Mouse (Mus musculus) midbrain, embryonic 16.5 days (tissue): ENCODE data around the gene Gm17428. TPM values are rescaled to one million over a fixed set of nuclear protein-coding genes. Genes with fewer than 3 reads are reported as not detected.
"Not testable (repeated sequence)": the region's sequence is repeated elsewhere in the genome, so short reads cannot be mapped to it uniquely, and the experiment has no call there.

Experiments
- ATAC-seq: fragments of 200-750 bp; cut with Nextera tagmentation; 2 replicates; pipeline ENCODE4 v1.8.0; 2017; ENCODE audit warnings: moderate TSS enrichment
- H3K27ac ChIP-seq: fragments of 300-500 bp; sonication (generic); 2 replicates; pipeline ENCODE4 v1.5.1; 2014; ENCODE audit warnings: mild to moderate bottlenecking, low read length, mixed read lengths
- H3K27me3 ChIP-seq: fragments of 300-500 bp; sonication (generic); 2 replicates; pipeline ENCODE4 v1.6.1; 2014; ENCODE audit warnings: low read depth, low read length, mixed read lengths; ENCODE audit not compliant: control insufficient read depth, insufficient read depth
- H3K36me3 ChIP-seq: fragments of 300-500 bp; sonication (generic); 2 replicates; pipeline ENCODE4 v1.6.1; 2014; ENCODE audit warnings: mild to moderate bottlenecking, low read length, moderate library complexity, mixed read lengths; ENCODE audit not compliant: control insufficient read depth, insufficient read depth
- H3K4me1 ChIP-seq: fragments of 300-500 bp; sonication (generic); 2 replicates; pipeline ENCODE4 v1.6.1; 2014; ENCODE audit warnings: mild to moderate bottlenecking, low read length, mixed read lengths; ENCODE audit not compliant: control insufficient read depth, insufficient read depth
- H3K4me2 ChIP-seq: fragments of 300-500 bp; sonication (generic); 2 replicates; pipeline ENCODE4 v1.6.1; 2014; ENCODE audit warnings: mild to moderate bottlenecking, low read length, mixed read lengths
- H3K4me3 ChIP-seq: fragments of 300-500 bp; sonication (generic); 2 replicates; pipeline ENCODE4 v1.5.1; 2014; ENCODE audit warnings: low read depth, mild to moderate bottlenecking, low read length, moderate library complexity, mixed read lengths
- H3K9ac ChIP-seq: fragments of 300-500 bp; sonication (generic); 2 replicates; pipeline ENCODE4 v1.6.1; 2014; ENCODE audit warnings: low read depth, low read length, mixed read lengths
- H3K9me3 ChIP-seq: fragments of 300-500 bp; sonication (generic); replicated peaks from 2 replicates; pipeline ENCODE4 v1.6.1; 2014; ENCODE audit warnings: mild to moderate bottlenecking, low read length, mixed read lengths; ENCODE audit not compliant: control insufficient read depth, poor library complexity, severe bottlenecking
- WGBS: fragments of 180-500 bp; shearing (Covaris S2); extraction: QIAGEN DNeasy Blood & Tissue Kit; methylation state at CpG from one replicate; pipeline ENCODE4 v1.1.7; 2014; 5-methylcytosine and 5-hydroxymethylcytosine counted together
- polyA plus RNA-seq: library from polyadenylated mRNA; unstranded; fragments of >200 nt; fragmentation: Nextera tagmentation; extraction: Ambion mirVana; gene quantifications from 2 replicates; pipeline ENCODE4 v1.2.1, GENCODE M21; 2015

Gene Gm17428
- polyA plus RNA-seq, 1 experiment from 2014 or later, result not detected

GRCm38 (mm10) chr14:54967874-54968273 lies 8.9 kb upstream of the Gm17428 start:
- H3K36me3 ChIP-seq, result no peaks in the 10 kb centered on the region
- H3K4me2 ChIP-seq, result no peak overlapping the region
- no peaks in the 10 kb centered on the region for H3K4me1 ChIP-seq
- no peak overlapping the region for H3K27ac ChIP-seq
- no peaks in the 10 kb centered on the region; the same call in 1 of the 2 replicates for H3K27me3 ChIP-seq
- H3K9me3 ChIP-seq, result no peaks in the 10 kb centered on the region
- no peak for ATAC-seq
- H3K4me3 ChIP-seq, result no peak overlapping the region
- 88% methylated on average over 3 of the region's 3 CpGs for WGBS
- no peak overlapping the region for H3K9ac ChIP-seq

GRCm38 (mm10) chr14:54968344-54968743 lies 8.4 kb upstream of the Gm17428 start:
- no peak for ATAC-seq
- H3K27me3 ChIP-seq, result no peaks in the 10 kb centered on the region; the same call in 1 of the 2 replicates
- no peaks in the 10 kb centered on the region for H3K9me3 ChIP-seq

GRCm38 (mm10) chr14:54972786-54973185 lies 3.9 kb upstream of the Gm17428 start:
- H3K4me3 ChIP-seq, ATAC-seq, H3K9ac ChIP-seq, H3K9me3 ChIP-seq, H3K4me2 ChIP-seq, H3K27me3 ChIP-seq, H3K36me3 ChIP-seq: not testable (repeated sequence)
- Histone ChIP-seq H3K4me1 (peaks cover 14% of the 10 kb centered on the region), H3K27ac (peak overlapping the region; percentile 81; the same call in 1 of the 2 replicates)
- WGBS, result 93% methylated on average over 7 of the region's 11 CpGs

More at GRCm38 (mm10) chr14:54968344-54968743, 8.4 kb upstream of the Gm17428 start:
- Histone ChIP-seq H3K4me3 (no peak overlapping the region), H3K36me3 (no peaks in the 10 kb centered on the region), H3K27ac (no peak overlapping the region), H3K9ac (no peak overlapping the region), H3K4me2 (no peak overlapping the region), H3K4me1 (peaks cover under 1% of the 10 kb centered on the region; the same call in 1 of the 2 replicates)

- peak overlapping the region; percentile 82 for H3K27ac ChIP-seq
- H3K27me3 ChIP-seq, result no peaks in the 10 kb centered on the region
- H3K4me2 ChIP-seq, result no peak overlapping the region
- no peaks in the 10 kb centered on the region for H3K9me3 ChIP-seq
- no peak overlapping the region for H3K9ac ChIP-seq
- no peaks in the 10 kb centered on the region for H3K36me3 ChIP-seq
- ATAC-seq, result peak; percentile 74
- H3K4me1 ChIP-seq, result peaks cover 14% of the 10 kb centered on the region
- H3K4me3 ChIP-seq, result no peak overlapping the region
- 63% methylated on average over 6 of the region's 6 CpGs for WGBS
These were observed 2.5 kb upstream of the Gm17428 start for GRCm38 (mm10) chr14:54974068-54974791.

- Histone ChIP-seq H3K36me3 (no peaks in the 10 kb centered on the region), H3K9me3 (no peaks in the 10 kb centered on the region), H3K9ac (no peak overlapping the region), H3K4me1 (peaks cover 11% of the 10 kb centered on the region), H3K4me3 (no peak overlapping the region), H3K27me3 (no peaks in the 10 kb centered on the region), H3K4me2 (no peak overlapping the region), H3K27ac (no peak overlapping the region)
- no peak for ATAC-seq
- 89% methylated on average over 8 of the region's 8 CpGs for WGBS
These were observed 1.9 kb downstream of the Gm17428 start for GRCm38 (mm10) chr14:54978664-54979063.

GRCm38 (mm10) chr14:54981934-54982333 lies 5.2 kb downstream of the Gm17428 start:
- H3K27me3 ChIP-seq, result no peaks in the 10 kb centered on the region
- H3K4me1 ChIP-seq, result no peaks in the 10 kb centered on the region
- H3K9me3 ChIP-seq, result no peaks in the 10 kb centered on the region
- H3K4me2 ChIP-seq, result no peak overlapping the region
- no peak overlapping the region for H3K4me3 ChIP-seq
- WGBS, result 98% methylated on average over 7 of the region's 7 CpGs
- no peaks in the 10 kb centered on the region for H3K36me3 ChIP-seq
- H3K27ac ChIP-seq, result no peak overlapping the region
- H3K9ac ChIP-seq, result no peak overlapping the region
- no peak for ATAC-seq

GRCm38 (mm10) chr14:54988350-54988874 lies 11.7 kb downstream of the Gm17428 start:
- not testable (repeated sequence) for H3K27ac ChIP-seq, H3K9me3 ChIP-seq, H3K27me3 ChIP-seq, ATAC-seq, H3K4me3 ChIP-seq, H3K36me3 ChIP-seq, H3K9ac ChIP-seq, H3K4me1 ChIP-seq, H3K4me2 ChIP-seq
- WGBS, result 92% methylated on average over 9 of the region's 9 CpGs

- no peaks in the 10 kb centered on the region for H3K9me3 ChIP-seq
- no peak overlapping the region for H3K9ac ChIP-seq
- no peaks in the 10 kb centered on the region for H3K36me3 ChIP-seq
- peaks cover 10% of the 10 kb centered on the region for H3K4me1 ChIP-seq
- no peak overlapping the region for H3K27ac ChIP-seq
- no peak for ATAC-seq
- 92% methylated on average over 13 of the region's 13 CpGs for WGBS
- H3K27me3 ChIP-seq, result no peaks in the 10 kb centered on the region
- H3K4me3 ChIP-seq, result no peak overlapping the region
- H3K4me2 ChIP-seq, result no peak overlapping the region
These were observed 12.1 kb downstream of the Gm17428 start for GRCm38 (mm10) chr14:54988882-54989281.

GRCm38 (mm10) chr14:54989886-54990441 lies 13.2 kb downstream of the Gm17428 start:
- peak; percentile 59; the same call in 1 of the 2 replicates for ATAC-seq

More at GRCm38 (mm10) chr14:54989886-54990441, 13.2 kb downstream of the Gm17428 start:
- no peak overlapping the region for H3K4me2 ChIP-seq
- 77% methylated on average over 8 of the region's 8 CpGs for WGBS
- H3K4me1 ChIP-seq, result peaks cover 21% of the 10 kb centered on the region
- no peak overlapping the region for H3K9ac ChIP-seq
- H3K9me3 ChIP-seq, result no peaks in the 10 kb centered on the region
- no peaks in the 10 kb centered on the region for H3K27me3 ChIP-seq
- H3K4me3 ChIP-seq, result no peak overlapping the region
- peak overlapping the region; percentile 82 for H3K27ac ChIP-seq
- H3K36me3 ChIP-seq, result no peaks in the 10 kb centered on the region
